Mouse (Mus musculus) heart, embryonic 11.5 days (tissue): ENCODE data around the gene Olfr1392. TPM values are rescaled to one million over a fixed set of nuclear protein-coding genes. Genes with fewer than 3 reads are reported as not detected.

Source experiments
- ATAC-seq: fragments of 200-750 bp; cut with Nextera tagmentation; replicated peaks from 2 replicates; pipeline ENCODE4 v1.8.0; 2017; ENCODE audit warnings: moderate library complexity; ENCODE audit not compliant: insufficient number of reproducible peaks, low FRiP score, low TSS enrichment
- H3K27ac ChIP-seq: fragments of 300-500 bp; sonication (generic); 2 replicates; pipeline ENCODE4 v1.5.1; 2014; ENCODE audit warnings: mild to moderate bottlenecking, low read depth, low read length
- H3K27me3 ChIP-seq: fragments of 300-500 bp; sonication (generic); 2 replicates; pipeline ENCODE4 v1.6.1; 2014; ENCODE audit warnings: mild to moderate bottlenecking, low read length, mixed read lengths; ENCODE audit not compliant: control insufficient read depth, insufficient read depth
- H3K36me3 ChIP-seq: fragments of 300-500 bp; sonication (generic); 2 replicates; pipeline ENCODE4 v1.6.1; 2014; ENCODE audit warnings: mild to moderate bottlenecking, low read length, moderate library complexity, mixed read lengths; ENCODE audit not compliant: control insufficient read depth, insufficient read depth
- H3K4me1 ChIP-seq: fragments of 300-500 bp; sonication (generic); 2 replicates; pipeline ENCODE4 v1.6.1; 2014; ENCODE audit warnings: low read length; ENCODE audit not compliant: control insufficient read depth, insufficient read depth
- H3K4me2 ChIP-seq: fragments of 300-500 bp; sonication (generic); 2 replicates; pipeline ENCODE4 v1.6.1; 2014; ENCODE audit warnings: mild to moderate bottlenecking, moderate library complexity
- H3K4me3 ChIP-seq: fragments of 300-500 bp; sonication (generic); 2 replicates; pipeline ENCODE4 v1.5.1; 2014; ENCODE audit warnings: low read depth, low read length
- H3K9ac ChIP-seq: fragments of 300-500 bp; sonication (generic); 2 replicates; pipeline ENCODE4 v1.6.1; 2014; ENCODE audit warnings: mild to moderate bottlenecking, low read depth, low read length, moderate library complexity
- H3K9me3 ChIP-seq: fragments of 300-500 bp; sonication (generic); replicated peaks from 2 replicates; pipeline ENCODE4 v1.6.1; 2016; ENCODE audit warnings: low read length; ENCODE audit not compliant: control insufficient read depth
- WGBS: fragments of 180-500 bp; shearing (Covaris S2); extraction: QIAGEN DNeasy Blood & Tissue Kit; methylation state at CpG from one replicate; pipeline ENCODE4 v1.1.7; 2014; ENCODE audit not compliant: insufficient replicate concordance; 5-methylcytosine and 5-hydroxymethylcytosine counted together
- polyA plus RNA-seq: library from polyadenylated mRNA; unstranded; fragments of >200 nt; fragmentation: Nextera tagmentation; extraction: Ambion mirVana; gene quantifications from 2 replicates; pipeline ENCODE4 v1.2.1, GENCODE M21; 2014

Olfr1392 gene
- polyA plus RNA-seq, 1 experiment from 2014 or later, result not detected

- Histone ChIP-seq H3K4me2 (peak within 1 kb of the TSS; percentile 68), H3K4me1 (peaks cover 26% of the 10 kb centered on the region), H3K9ac (peak within 1 kb of the TSS; percentile 73), H3K36me3 (no peaks in the 10 kb centered on the region), H3K27me3 (no peaks in the 10 kb centered on the region), H3K9me3 (no peaks in the 10 kb centered on the region), H3K27ac (peak within 1 kb of the TSS; percentile 92), H3K4me3 (peak within 1 kb of the TSS; percentile 57)
- peak; percentile 92 for ATAC-seq
- WGBS, result under 1% methylated on average over 58 of the region's 60 CpGs
These were observed 41.1 kb upstream of the Olfr1392 start, which contains the start of gene Mgat1 for GRCm38 (mm10) chr11:49243727-49244594. TSS of gene Mgat1 (plus strand) at chr11:49244191.

GRCm38 (mm10) chr11:49244595-49244930 is 40.5 kb upstream of the Olfr1392 start:
- H3K27me3 ChIP-seq, result no peaks in the 10 kb centered on the region
- H3K4me3 ChIP-seq, result peak overlapping the region; percentile 57
- no peak for ATAC-seq
- peaks cover 30% of the 10 kb centered on the region for H3K4me1 ChIP-seq
- no peaks in the 10 kb centered on the region for H3K9me3 ChIP-seq
- peak overlapping the region; percentile 68 for H3K4me2 ChIP-seq
- no peaks in the 10 kb centered on the region for H3K36me3 ChIP-seq
- WGBS, result 0% methylated on average over 4 of the region's 4 CpGs
- H3K9ac ChIP-seq, result peak overlapping the region; percentile 73
- peak overlapping the region; percentile 92 for H3K27ac ChIP-seq

DNA sequence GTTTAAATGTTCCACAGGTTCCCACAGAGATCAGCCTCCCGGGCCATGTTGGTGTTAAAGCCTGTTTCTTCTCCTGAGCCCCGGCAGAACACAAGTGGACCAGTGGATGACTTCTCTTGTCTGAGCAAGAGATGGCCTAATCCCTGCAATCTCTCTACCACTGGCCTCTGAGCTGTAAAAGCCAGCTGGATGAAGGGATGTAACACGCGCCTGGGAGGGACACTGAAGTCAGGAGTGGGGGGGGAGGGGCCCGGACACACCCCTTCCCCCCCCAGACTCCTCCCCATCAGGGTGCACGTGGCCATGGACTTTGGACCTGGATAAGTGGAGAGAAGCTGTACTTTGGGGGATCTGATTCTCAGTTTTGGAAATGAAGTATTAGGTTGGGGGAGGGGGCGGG is 39.9 kb upstream of the Olfr1392 start:
- Histone ChIP-seq H3K9me3 (no peaks in the 10 kb centered on the region), H3K4me3 (peak overlapping the region; percentile 57), H3K4me2 (peak overlapping the region; percentile 68), H3K27ac (peak overlapping the region; percentile 92; the same call in 1 of the 2 replicates), H3K4me1 (peaks cover 33% of the 10 kb centered on the region), H3K9ac (no peak overlapping the region), H3K27me3 (no peaks in the 10 kb centered on the region), H3K36me3 (no peaks in the 10 kb centered on the region)
- 19% methylated on average over 7 of the region's 7 CpGs for WGBS
- no peak for ATAC-seq

DNA sequence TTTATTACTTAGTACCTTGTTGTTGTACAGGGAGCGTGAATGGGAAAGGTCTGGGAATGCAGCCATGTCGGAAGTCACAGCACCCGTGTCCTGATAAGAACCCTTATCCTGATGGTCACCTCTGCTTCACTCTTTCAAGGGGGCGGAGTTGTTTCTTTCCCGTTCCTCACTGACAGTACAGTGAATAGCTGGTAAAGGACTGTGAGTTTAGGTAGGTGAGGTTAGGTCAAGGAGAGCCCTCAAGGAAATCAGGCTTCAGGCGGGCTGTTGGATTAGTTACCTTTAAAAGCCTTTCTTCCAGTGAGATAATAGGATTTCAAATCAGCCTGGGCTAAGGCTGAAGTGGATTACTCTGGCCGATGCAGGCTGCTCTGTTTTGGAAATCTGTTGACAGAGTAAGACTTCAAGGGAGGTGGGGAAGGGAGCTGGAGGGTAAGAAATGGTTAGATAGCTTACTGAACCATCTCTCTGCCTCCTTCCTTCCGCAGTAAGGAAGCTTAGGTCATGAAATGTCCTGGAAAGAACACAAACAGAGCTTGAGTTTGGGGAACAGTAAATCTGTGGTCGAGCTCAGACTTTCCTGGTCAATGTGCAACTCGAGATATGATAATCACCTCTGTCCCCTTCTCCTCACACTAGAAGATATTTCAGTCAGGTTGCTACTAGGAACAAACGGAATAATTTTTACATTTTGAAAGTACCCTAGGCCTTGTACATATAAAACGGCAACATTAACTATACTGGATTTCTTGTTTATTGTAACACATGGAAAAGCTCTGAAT is 39.3 kb upstream of the Olfr1392 start:
- Histone ChIP-seq H3K4me1 (peaks cover 33% of the 10 kb centered on the region), H3K9me3 (no peaks in the 10 kb centered on the region), H3K27ac (peak overlapping the region; percentile 1; the same call in 1 of the 2 replicates), H3K9ac (no peak overlapping the region), H3K4me3 (peak overlapping the region; percentile 57), H3K4me2 (peak overlapping the region; percentile 68), H3K27me3 (no peaks in the 10 kb centered on the region), H3K36me3 (no peaks in the 10 kb centered on the region)
- WGBS, result 18% methylated on average over 12 of the region's 12 CpGs
- ATAC-seq, result no peak

DNA sequence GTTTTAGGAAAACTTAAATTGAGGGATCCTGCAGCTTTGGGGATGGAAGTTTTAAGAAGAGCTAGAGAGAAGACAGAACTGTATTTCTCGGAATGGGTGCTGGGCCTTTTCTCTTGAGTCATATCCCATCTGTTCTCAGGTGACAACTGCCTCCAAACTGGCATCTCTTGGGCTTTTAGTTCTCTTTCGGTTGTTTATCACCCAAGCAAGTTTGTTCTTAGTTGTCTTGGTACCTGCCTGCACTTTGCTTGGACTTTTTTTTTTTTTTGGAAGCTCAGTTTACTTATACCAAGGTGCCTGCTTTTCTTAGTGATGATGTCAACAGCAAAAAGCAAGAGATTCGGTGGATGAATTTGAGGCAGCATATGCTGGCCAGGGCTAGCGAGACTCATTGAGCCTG is 38.6 kb upstream of the Olfr1392 start:
- Histone ChIP-seq H3K4me3 (no peak overlapping the region), H3K4me2 (no peak overlapping the region), H3K36me3 (no peaks in the 10 kb centered on the region), H3K4me1 (peaks cover 38% of the 10 kb centered on the region), H3K27ac (no peak overlapping the region), H3K9ac (no peak overlapping the region), H3K9me3 (no peaks in the 10 kb centered on the region), H3K27me3 (no peaks in the 10 kb centered on the region)
- ATAC-seq, result no peak
- WGBS, result 81% methylated on average over 4 of the region's 4 CpGs

DNA sequence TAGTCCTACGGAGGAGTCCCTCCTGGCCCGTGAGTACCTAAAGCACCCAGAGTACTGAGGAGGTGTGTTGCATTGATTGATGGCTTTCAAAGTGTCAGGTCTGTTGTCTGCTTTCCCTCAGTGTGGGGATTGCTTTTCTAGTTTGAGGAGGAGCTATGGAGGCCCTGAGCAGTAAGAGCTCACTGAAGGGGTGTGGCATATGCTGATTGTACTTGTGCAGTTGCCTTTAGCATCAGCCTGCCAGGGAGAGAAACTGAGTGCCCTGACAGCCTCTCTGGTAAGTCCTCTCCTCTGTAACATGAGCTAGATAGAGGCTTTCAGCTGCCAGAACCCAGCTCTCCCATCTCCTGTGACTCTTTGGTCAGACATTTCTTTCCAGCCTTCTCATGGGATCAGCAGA is 37.8 kb upstream of the Olfr1392 start:
- no peaks in the 10 kb centered on the region for H3K36me3 ChIP-seq
- H3K9ac ChIP-seq, result no peak overlapping the region
- no peak overlapping the region for H3K4me2 ChIP-seq
- H3K27me3 ChIP-seq, result no peaks in the 10 kb centered on the region
- H3K9me3 ChIP-seq, result no peaks in the 10 kb centered on the region
- no peak overlapping the region for H3K4me3 ChIP-seq
- no peak overlapping the region for H3K27ac ChIP-seq
- H3K4me1 ChIP-seq, result peaks cover 43% of the 10 kb centered on the region
- ATAC-seq, result no peak
- WGBS, result 45% methylated on average over 2 of the region's 2 CpGs

- Histone ChIP-seq H3K4me1 (peaks cover 43% of the 10 kb centered on the region), H3K4me2 (no peak overlapping the region), H3K36me3 (0 out of 2 replicates have a peak, but pooled peaks cover 4% of the 10 kb centered on the region), H3K27me3 (no peaks in the 10 kb centered on the region), H3K27ac (peak overlapping the region; percentile 35; the same call in 1 of the 2 replicates), H3K9ac (no peak overlapping the region), H3K9me3 (no peaks in the 10 kb centered on the region), H3K4me3 (no peak overlapping the region)
- WGBS, result 67% methylated on average over 6 of the region's 6 CpGs
- ATAC-seq, result no peak
These were observed 36.7 kb upstream of the Olfr1392 start for GRCm38 (mm10) chr11:49248226-49248973.
